Comparison of ENCODE assay signal across 32 mouse cellular contexts in the genomic region with DNA sequence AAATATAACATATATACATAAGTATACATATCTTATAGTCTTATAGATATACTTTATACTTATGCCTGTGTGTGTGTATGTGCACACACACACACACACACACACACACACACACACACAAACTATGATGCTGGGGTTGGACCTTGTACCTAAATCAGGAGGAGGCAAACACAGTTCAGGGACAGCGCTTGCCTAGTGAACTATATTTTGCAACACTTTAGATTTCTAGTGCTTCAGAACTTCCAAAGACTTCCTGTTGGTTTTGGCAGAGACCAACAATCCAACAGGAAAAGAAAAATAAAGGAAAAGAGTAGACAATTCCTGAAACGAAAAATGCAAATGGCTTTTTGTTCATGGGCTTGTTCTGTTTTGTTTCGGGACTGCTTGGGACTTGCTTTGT. TPM values are rescaled to one million over a fixed set of nuclear protein-coding genes. Genes with fewer than 3 reads are reported as not detected.
DNase-seq lines count a peak whose midpoint lies in the region; ATAC-seq and TF ChIP-seq lines count a peak whose summit lies in the region.
"Had no signal": no experiment of that assay in that cellular context is flagged by ENCODE, and none has a peak within 500 bp of the region (broad histone marks: within the 10 kb centered on the region; RNA-seq: fewer than 3 reads in every experiment).

No protein-coding gene starts in this region.

- DNase-seq in gastrocnemius, adult 2 months: no peak
- DNase-seq in gastrocnemius, postnatal 10 days: no peak
- peak; percentile 63 for DNase-seq in kidney, postnatal 0 days (ENCODE audit: low spot score)
- DNase-seq in kidney, adult 9 months: no peak
- no peak for DNase-seq in liver, embryonic 11.5 days (ENCODE audit: low spot score)
- no peak for DNase-seq in cerebellum, postnatal 10 days
- DNase-seq: adrenal gland, postnatal 10 days; adrenal gland, postnatal 36 days; cerebellum, adult 18-20 months; cerebellum, adult 9-10 months; cerebellum, postnatal 25 days; embryo, embryonic 11 days; gastrocnemius, postnatal 25 days; heart, adult 18-20 months; heart, postnatal 10 days; heart, postnatal 36 days had no signal

- no peaks in the 10 kb centered on the region for H3K4me1 ChIP-seq in kidney, postnatal 0 days (replicated peaks; ENCODE audit: insufficient read depth, low read length)
- no peaks in the 10 kb centered on the region for H3K4me1 ChIP-seq in liver, embryonic 16.5 days (ENCODE audit: control insufficient read depth, low read depth, low read length)
- H3K4me1 ChIP-seq in liver, embryonic 11.5 days (replicated peaks; ENCODE audit: control insufficient read depth, insufficient read depth, low read length): no peaks in the 10 kb centered on the region
- H3K4me1 ChIP-seq in stomach, embryonic 16.5 days (ENCODE audit: control insufficient read depth, insufficient read depth, low read length): peaks cover 19% of the 10 kb centered on the region
- H3K4me1 ChIP-seq: forebrain, embryonic 12.5 days; hindbrain, embryonic 10.5 days had no signal

- H3K36me3 ChIP-seq in kidney, postnatal 0 days (ENCODE audit: insufficient read depth, low read length): no peaks in the 10 kb centered on the region
- no peaks in the 10 kb centered on the region for H3K36me3 ChIP-seq in liver, embryonic 16.5 days (ENCODE audit: control insufficient read depth, insufficient read depth)
- H3K36me3 ChIP-seq in liver, embryonic 11.5 days (ENCODE audit: control insufficient read depth, insufficient read depth, low read length): no peaks in the 10 kb centered on the region
- no peaks in the 10 kb centered on the region for H3K36me3 ChIP-seq in stomach, embryonic 16.5 days (ENCODE audit: control insufficient read depth, insufficient read depth, low read length)
- H3K36me3 ChIP-seq: embryonic facial prominence, embryonic 10.5 days; embryonic facial prominence, embryonic 13.5 days; forebrain, embryonic 12.5 days; forebrain, embryonic 15.5 days; heart, embryonic 12.5 days; heart, embryonic 15.5 days; hindbrain, embryonic 10.5 days; hindbrain, embryonic 13.5 days had no signal

- H3K27me3 ChIP-seq in kidney, postnatal 0 days (ENCODE audit: insufficient read depth, low read length): no peaks in the 10 kb centered on the region
- H3K27me3 ChIP-seq in liver, embryonic 16.5 days (ENCODE audit: control insufficient read depth, insufficient read depth, low read depth, low read length): no peaks in the 10 kb centered on the region
- H3K27me3 ChIP-seq in liver, embryonic 11.5 days (replicated peaks; ENCODE audit: control insufficient read depth, insufficient read depth, low read length): no peaks in the 10 kb centered on the region
- no peaks in the 10 kb centered on the region for H3K27me3 ChIP-seq in stomach, embryonic 16.5 days (ENCODE audit: control insufficient read depth, insufficient read depth, low read length)
- H3K27me3 ChIP-seq: embryonic facial prominence, embryonic 13.5 days; forebrain, embryonic 12.5 days; forebrain, embryonic 15.5 days; heart, embryonic 12.5 days; hindbrain, embryonic 13.5 days had no signal

- ATAC-seq in kidney, postnatal 0 days (replicated peaks; ENCODE audit: low FRiP score, low read depth): no peak
- peak; percentile 81 for ATAC-seq in liver, embryonic 16.5 days (ENCODE audit: low read depth)
- no peak for ATAC-seq in liver, embryonic 11.5 days (replicated peaks; ENCODE audit: low FRiP score)
- ATAC-seq in stomach, embryonic 16.5 days (ENCODE audit: insufficient read depth, low FRiP score): no peak
- ATAC-seq: activated CD4-positive, CD25-positive, alpha-beta regulatory T cell, adult 4 months; forebrain, embryonic 15.5 days; hindbrain, embryonic 16.5 days had no signal

- no peak overlapping the region for H3K4me2 ChIP-seq in kidney, postnatal 0 days (ENCODE audit: low read length)
- H3K4me2 ChIP-seq in liver, embryonic 16.5 days (ENCODE audit: low read depth, low read length): no peak overlapping the region
- H3K4me2 ChIP-seq in liver, embryonic 11.5 days: no peak overlapping the region
- no peak overlapping the region for H3K4me2 ChIP-seq in stomach, embryonic 16.5 days (ENCODE audit: low read depth, low read length)
- H3K4me2 ChIP-seq: embryonic facial prominence, embryonic 13.5 days; forebrain, embryonic 12.5 days; forebrain, embryonic 15.5 days; heart, embryonic 12.5 days; heart, embryonic 15.5 days; hindbrain, embryonic 13.5 days had no signal

- WGBS in kidney, postnatal 0 days: 60% methylated on average over 3 of the region's 3 CpGs
- WGBS in liver, embryonic 16.5 days (ENCODE audit: insufficient replicate concordance): 44% methylated on average over 3 of the region's 3 CpGs
- WGBS in liver, embryonic 11.5 days: 73% methylated on average over 3 of the region's 3 CpGs
- 67% methylated on average over 3 of the region's 3 CpGs for WGBS in stomach, embryonic 16.5 days

- H3K27ac ChIP-seq in gastrocnemius, adult 2 months: peak overlapping the region; percentile 43; the same call in 1 of the 2 replicates
- H3K27ac ChIP-seq in kidney, postnatal 0 days: no peak overlapping the region
- H3K27ac ChIP-seq in liver, embryonic 16.5 days (ENCODE audit: low read length): no peak overlapping the region; the same call in 1 of the 2 replicates
- H3K27ac ChIP-seq in liver, embryonic 11.5 days (ENCODE audit: low read depth, low read length): no peak overlapping the region
- H3K27ac ChIP-seq in stomach, embryonic 16.5 days (ENCODE audit: low read length): 0 out of 2 replicates have a peak overlapping the region, but pooled peaks have one; percentile 22
- H3K27ac ChIP-seq: embryonic facial prominence, embryonic 10.5 days; embryonic facial prominence, embryonic 13.5 days; forebrain, embryonic 12.5 days; forebrain, embryonic 15.5 days; heart, embryonic 15.5 days; hindbrain, embryonic 10.5 days; hindbrain, embryonic 13.5 days had no signal

- no peaks in the 10 kb centered on the region for H3K9me3 ChIP-seq in kidney, postnatal 0 days (replicated peaks; ENCODE audit: low read length)
- no peaks in the 10 kb centered on the region for H3K9me3 ChIP-seq in liver, embryonic 16.5 days (replicated peaks; ENCODE audit: control insufficient read depth, low read length)
- no peaks in the 10 kb centered on the region for H3K9me3 ChIP-seq in liver, embryonic 11.5 days (ENCODE audit: control insufficient read depth, low read length)
- H3K9me3 ChIP-seq in stomach, embryonic 16.5 days (replicated peaks; ENCODE audit: control insufficient read depth, low read length): no peaks in the 10 kb centered on the region
- H3K9me3 ChIP-seq: embryonic facial prominence, embryonic 10.5 days; embryonic facial prominence, embryonic 13.5 days; forebrain, embryonic 12.5 days; forebrain, embryonic 15.5 days; heart, embryonic 12.5 days; heart, embryonic 15.5 days; hindbrain, embryonic 10.5 days; hindbrain, embryonic 13.5 days had no signal

- intact Hi-C loops in gastrocnemius, adult 2 months (cut with DNase I): no loop called here

- no peak overlapping the region for H3K9ac ChIP-seq in kidney, postnatal 0 days (ENCODE audit: low read depth, low read length)
- no peak overlapping the region for H3K9ac ChIP-seq in liver, embryonic 16.5 days (ENCODE audit: low read depth, low read length)
- H3K9ac ChIP-seq in liver, embryonic 11.5 days (ENCODE audit: low read depth, low read length): no peak overlapping the region
- no peak overlapping the region for H3K9ac ChIP-seq in stomach, embryonic 16.5 days (ENCODE audit: low read length)
- H3K9ac ChIP-seq: embryonic facial prominence, embryonic 13.5 days; forebrain, embryonic 12.5 days; forebrain, embryonic 15.5 days; heart, embryonic 12.5 days; heart, embryonic 15.5 days; hindbrain, embryonic 13.5 days had no signal

- no peak for TF ChIP-seq CTCF in gastrocnemius, adult 2 months (IDR thresholded peaks at IDR 0.05)
- TF ChIP-seq CTCF in kidney, postnatal 0 days (IDR thresholded peaks at IDR 0.05; ENCODE audit: low read depth): no peak

- no peak overlapping the region for H3K4me3 ChIP-seq in gastrocnemius, adult 2 months
- H3K4me3 ChIP-seq in kidney, postnatal 0 days (replicated peaks; ENCODE audit: low read depth, low read length): no peak overlapping the region
- no peak overlapping the region for H3K4me3 ChIP-seq in liver, embryonic 16.5 days (ENCODE audit: low read depth, low read length)
- H3K4me3 ChIP-seq in liver, embryonic 11.5 days (ENCODE audit: low read depth, low read length): no peak overlapping the region
- no peak overlapping the region for H3K4me3 ChIP-seq in stomach, embryonic 16.5 days (replicated peaks; ENCODE audit: low read length)
- H3K4me3 ChIP-seq: embryonic facial prominence, embryonic 10.5 days; embryonic facial prominence, embryonic 13.5 days; erythroblast, embryonic 14.5 days; forebrain, embryonic 12.5 days; forebrain, embryonic 15.5 days; heart, embryonic 12.5 days; heart, embryonic 15.5 days; hindbrain, embryonic 10.5 days; hindbrain, embryonic 13.5 days had no signal

RNA-seq across cellular contexts. Expression of a gene that starts 27.5 kb away (rescaled TPM):
- total RNA-seq in gastrocnemius, adult 2 months (2021): not detected
- not detected for total RNA-seq in gastrocnemius, postnatal 10 days (2021)
- polyA plus RNA-seq in kidney, postnatal 0 days (2015; fragmentation: Nextera tagmentation; extraction: Ambion mirVana): 0.96 and 1.4 TPM in 2 replicates
- polyA plus RNA-seq in liver, embryonic 16.5 days (2015; fragmentation: Nextera tagmentation; extraction: Ambion mirVana): 1.0 and 1.1 TPM in 2 replicates
- 0.04 and 0.08 TPM in 2 replicates for polyA plus RNA-seq in liver, embryonic 11.5 days (2014; fragmentation: Nextera tagmentation; extraction: Ambion mirVana)
- polyA plus RNA-seq in stomach, embryonic 16.5 days (2015; fragmentation: Nextera tagmentation; extraction: Ambion mirVana): 0.05 and 0.14 TPM in 2 replicates
- total RNA-seq: adrenal gland, adult 18-20 months; adrenal gland, postnatal 36 days; ES-E14; gastrocnemius, adult 18-20 months; heart, adult 18-20 months; heart, postnatal 10 days; heart, postnatal 36 days had no signal
- polyA plus RNA-seq: activated CD4-positive, CD25-positive, alpha-beta regulatory T cell, adult 4 months; embryonic facial prominence, embryonic 10.5 days; embryonic facial prominence, embryonic 13.5 days; erythroblast, embryonic 14.5 days; forebrain, embryonic 12.5 days; forebrain, embryonic 15.5 days; heart, embryonic 12.5 days; heart, embryonic 15.5 days; hindbrain, embryonic 10.5 days; hindbrain, embryonic 13.5 days; hindbrain, embryonic 16.5 days had no signal

Comparison
In these comparisons a context has a peak if more than half of its experiments do, and no peak if none do; other contexts are left out.
1. H3K27ac ChIP-seq: peak in gastrocnemius, adult 2 months (single experiment) and stomach, embryonic 16.5 days (single experiment); none in kidney, postnatal 0 days (single experiment), liver, embryonic 16.5 days (single experiment) and liver, embryonic 11.5 days (single experiment).